8 mouse cellular contexts compared by ENCODE assay signal in the genomic region with DNA sequence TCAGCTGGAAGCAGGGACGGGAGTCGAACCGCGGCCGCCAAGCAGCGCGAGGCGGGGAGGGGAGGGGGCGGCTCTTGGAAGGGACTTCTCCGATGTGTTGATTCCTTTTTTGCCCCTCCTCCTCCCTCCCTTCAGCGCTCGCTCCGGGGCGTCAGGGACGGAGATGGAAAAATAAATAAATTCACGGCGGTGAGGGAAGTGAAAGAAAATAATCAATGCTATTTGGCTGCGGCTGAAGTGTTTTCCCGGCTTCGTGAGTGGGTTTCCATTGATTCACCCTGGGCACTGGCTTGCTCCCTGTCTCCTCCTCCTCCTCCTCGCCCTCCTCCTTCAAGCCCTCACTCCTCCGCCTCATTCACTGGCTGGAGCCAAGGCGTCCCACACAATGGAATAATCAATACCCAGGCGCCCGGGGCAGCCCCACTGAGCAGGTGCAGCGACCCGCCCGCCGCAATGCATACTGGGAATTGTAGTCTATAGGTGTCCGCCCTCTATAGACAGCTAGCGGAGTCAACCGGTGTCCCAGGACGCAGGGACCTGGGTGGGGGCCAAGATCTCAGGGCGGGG. TPM values are rescaled to one million over a fixed set of nuclear protein-coding genes. Genes with fewer than 3 reads are reported as not detected.
DNase-seq lines count a peak whose midpoint lies in the region; ATAC-seq and TF ChIP-seq lines count a peak whose summit lies in the region.

Gene Zfhx2 (minus strand): TSS at position 314 of the 567 bp plus-strand sequence.

- peak; percentile 51 for TF ChIP-seq POLR2A in ES-Bruce4 (IDR thresholded peaks at IDR 0.05; ENCODE audit: insufficient read depth, low read length)
- TF ChIP-seq POLR2A in lung, adult 2 months (IDR thresholded peaks at IDR 0.05; ENCODE audit: borderline replicate concordance, extremely low read depth, low read depth, low read length), result peak; percentile 28; the same call in 1 of the 2 replicates

- H3K9me3 ChIP-seq in ES-Bruce4 (replicated peaks; ENCODE audit: control insufficient read depth, insufficient read depth, low read length, poor library complexity, severe bottlenecking), result no peaks in the 10 kb centered on the region
- H3K9me3 ChIP-seq in forebrain, embryonic 14.5 days (replicated peaks; ENCODE audit: control insufficient read depth, low read length), result no peaks in the 10 kb centered on the region

- no peak for TF ChIP-seq EP300 in ES-Bruce4 (IDR thresholded peaks at IDR 0.05; ENCODE audit: insufficient read depth, low read depth, low read length)

- H3K4me1 ChIP-seq in ES-Bruce4 (ENCODE audit: control insufficient read depth, insufficient read depth, low read length), result peaks cover 6% of the 10 kb centered on the region
- H3K4me1 ChIP-seq in forebrain, embryonic 14.5 days (ENCODE audit: control insufficient read depth, insufficient read depth, low read length), result peaks cover 39% of the 10 kb centered on the region
- H3K4me1 ChIP-seq in lung, adult 2 months (ENCODE audit: control insufficient read depth, insufficient read depth, low read length), result peaks cover 2% of the 10 kb centered on the region; the same call in 1 of the 2 replicates

- H3K27me3 ChIP-seq in ES-Bruce4 (ENCODE audit: control insufficient read depth, insufficient read depth, low read length, poor library complexity, severe bottlenecking), result no peaks in the 10 kb centered on the region
- no peaks in the 10 kb centered on the region for H3K27me3 ChIP-seq in forebrain, embryonic 14.5 days (replicated peaks; ENCODE audit: control insufficient read depth, insufficient read depth, low read length)

- H3K4me3 ChIP-seq in ES-Bruce4 (ENCODE audit: low read depth, low read length), result peak within 1 kb of the TSS; percentile 81
- H3K4me3 ChIP-seq in forebrain, embryonic 14.5 days (ENCODE audit: low read depth, low read length), result peak within 1 kb of the TSS; percentile 73
- peak within 1 kb of the TSS; percentile 93 for H3K4me3 ChIP-seq in lung, adult 2 months (replicated peaks; ENCODE audit: extremely low read depth, low read depth, low read length)

- peak within 1 kb of the TSS; percentile 73 for H3K27ac ChIP-seq in ES-Bruce4 (ENCODE audit: insufficient read depth, low read length)
- H3K27ac ChIP-seq in forebrain, embryonic 14.5 days (ENCODE audit: low read depth, low read length), result peak within 1 kb of the TSS; percentile 89

- WGBS in forebrain, embryonic 14.5 days, result under 1% methylated on average over 33 of the region's 34 CpGs
- 1% methylated on average over 34 of the region's 34 CpGs for WGBS in lung, adult 2 months

- intact Hi-C loops in heart, postnatal 25 days (cut with DNase I), result no loop called here

- TF ChIP-seq CTCF in ES-Bruce4 (IDR thresholded peaks at IDR 0.05; ENCODE audit: low read depth, low read length), result no peak
- TF ChIP-seq CTCF in lung, adult 2 months (IDR thresholded peaks at IDR 0.05; ENCODE audit: insufficient read depth, low read length), result no peak

- H3K36me3 ChIP-seq in ES-Bruce4 (ENCODE audit: control insufficient read depth, insufficient read depth, low read length, poor library complexity, severe bottlenecking), result no peaks in the 10 kb centered on the region
- no peaks in the 10 kb centered on the region for H3K36me3 ChIP-seq in forebrain, embryonic 14.5 days (ENCODE audit: control insufficient read depth, insufficient read depth, low read length)

- ATAC-seq in cerebellum, adult (ENCODE audit: insufficient number of reproducible peaks, low FRiP score, low TSS enrichment), result peak; percentile 83
- ATAC-seq in forebrain, embryonic 14.5 days, result peak; percentile 93
- peak; percentile 84 for ATAC-seq in neutrophil, adult 5-6 weeks (ENCODE audit: extremely low read depth, insufficient number of reproducible peaks, low FRiP score, poor library complexity, severe bottlenecking)

- H3K9ac ChIP-seq in ES-Bruce4 (ENCODE audit: low read depth, poor library complexity, severe bottlenecking), result peak within 1 kb of the TSS; percentile 72
- H3K9ac ChIP-seq in forebrain, embryonic 14.5 days (ENCODE audit: low read length), result peak within 1 kb of the TSS; percentile 98

- H3K4me2 ChIP-seq in forebrain, embryonic 14.5 days (ENCODE audit: low read length), result peak within 1 kb of the TSS; percentile 70

- DNase-seq in forebrain, embryonic 14.5 days (ENCODE audit: low spot score), result peak; percentile 98
- peak; percentile 80 for DNase-seq in heart, postnatal 25 days (ENCODE audit: low spot score)
- DNase-seq in layer of hippocampus, adult 18-20 months (ENCODE audit: low spot score in 2 of 2), result peak; percentile 96 to 98
- DNase-seq in lung, adult 2 months, result peak; percentile 89
- peak; percentile 84 to 87 for DNase-seq in thymus, adult 18-20 months

RNA-seq across cellular contexts. Expression of gene Zfhx2, which starts in this region (rescaled TPM):
- 18.1 and 24.6 TPM in 2 replicates for polyA plus RNA-seq in ES-Bruce4 (2011; ENCODE audit: insufficient read depth, insufficient read length, low read depth, missing spikeins)
- polyA plus RNA-seq in forebrain, embryonic 14.5 days (2014; fragmentation: Nextera tagmentation; extraction: Ambion mirVana), result 8.5 and 12.0 TPM in 2 replicates
- total RNA-seq in heart, postnatal 25 days (2021), result 1 to 10 TPM; 2.9 to 3.6 TPM
- 10 to 100 TPM; 52.9 to 58.5 TPM for total RNA-seq in layer of hippocampus, adult 18-20 months (2021)
- polyA plus RNA-seq in lung, adult 2 months (2012; rRNA removed), result 1.7 and 2.3 TPM in 2 replicates
- 7.2 and 7.8 TPM in 2 replicates for total RNA-seq in neutrophil, adult 5-6 weeks (2017)

Comparison
In these comparisons a context has a peak if more than half of its experiments do, and no peak if none do; other contexts are left out.
1. Peak in every context shown above with its lines: DNase-seq, ATAC-seq, H3K4me3 ChIP-seq and H3K27ac ChIP-seq.